Mouse (Mus musculus) midbrain, embryonic 14.5 days (tissue): ENCODE results near the gene Isy1. TPM values are rescaled to one million over a fixed set of nuclear protein-coding genes. Genes with fewer than 3 reads are reported as not detected.

Experiments
- ATAC-seq: fragments of 200-750 bp; cut with Nextera tagmentation; 2 replicates; pipeline ENCODE4 v1.8.0; 2017; ENCODE audit warnings: moderate number of reproducible peaks, moderate library complexity; ENCODE audit not compliant: low FRiP score, low TSS enrichment
- DNase-seq: peaks from one replicate; pipeline ENCODE4 v3.0.0-alpha.2; 2015
- H3K27ac ChIP-seq: fragments of 300-500 bp; sonication (generic); replicated peaks from 2 replicates; pipeline ENCODE4 v1.5.1; 2014; ENCODE audit warnings: mild to moderate bottlenecking, low read depth, low read length, moderate library complexity
- H3K27me3 ChIP-seq: fragments of 300-500 bp; sonication (generic); 2 replicates; pipeline ENCODE4 v1.6.1; 2014; ENCODE audit warnings: low read length, control low read depth, mixed read lengths; ENCODE audit not compliant: control insufficient read depth, insufficient read depth
- H3K36me3 ChIP-seq: fragments of 300-500 bp; sonication (generic); 2 replicates; pipeline ENCODE4 v1.6.1; 2014; ENCODE audit warnings: low read length, control low read depth; ENCODE audit not compliant: control insufficient read depth, insufficient read depth
- H3K4me1 ChIP-seq: fragments of 300-500 bp; sonication (generic); 2 replicates; pipeline ENCODE4 v1.6.1; 2014; ENCODE audit warnings: mild to moderate bottlenecking, antibody characterized with exemption, low read length, control low read depth; ENCODE audit not compliant: control insufficient read depth, insufficient read depth
- H3K4me2 ChIP-seq: fragments of 300-500 bp; sonication (generic); 2 replicates; pipeline ENCODE4 v1.6.1; 2014; ENCODE audit warnings: mild to moderate bottlenecking, low read length, moderate library complexity
- H3K4me3 ChIP-seq: fragments of 300-500 bp; sonication (generic); replicated peaks from 2 replicates; pipeline ENCODE4 v1.5.1; 2014; ENCODE audit warnings: low read depth, low read length
- H3K9ac ChIP-seq: fragments of 300-500 bp; sonication (generic); replicated peaks from 2 replicates; pipeline ENCODE4 v1.6.1; 2014; ENCODE audit warnings: mild to moderate bottlenecking, low read length, moderate library complexity
- H3K9me3 ChIP-seq: fragments of 300-500 bp; sonication (generic); 2 replicates; pipeline ENCODE4 v1.6.1; 2016; ENCODE audit warnings: low read length, control low read depth, mixed read lengths; ENCODE audit not compliant: control insufficient read depth
- WGBS: fragments of 180-500 bp; shearing (Covaris S2); extraction: QIAGEN DNeasy Blood & Tissue Kit; methylation state at CpG from one replicate; pipeline ENCODE4 v1.1.7; 2014; 5-methylcytosine and 5-hydroxymethylcytosine counted together
- polyA plus RNA-seq: library from polyadenylated mRNA; unstranded; fragments of >200 nt; fragmentation: Nextera tagmentation; extraction: Ambion mirVana; gene quantifications from 2 replicates; pipeline ENCODE4 v1.2.1, GENCODE M21; 2014

Gene Isy1
- polyA plus RNA-seq, 1 experiment from 2014 or later = 23.9 TPM

DNA sequence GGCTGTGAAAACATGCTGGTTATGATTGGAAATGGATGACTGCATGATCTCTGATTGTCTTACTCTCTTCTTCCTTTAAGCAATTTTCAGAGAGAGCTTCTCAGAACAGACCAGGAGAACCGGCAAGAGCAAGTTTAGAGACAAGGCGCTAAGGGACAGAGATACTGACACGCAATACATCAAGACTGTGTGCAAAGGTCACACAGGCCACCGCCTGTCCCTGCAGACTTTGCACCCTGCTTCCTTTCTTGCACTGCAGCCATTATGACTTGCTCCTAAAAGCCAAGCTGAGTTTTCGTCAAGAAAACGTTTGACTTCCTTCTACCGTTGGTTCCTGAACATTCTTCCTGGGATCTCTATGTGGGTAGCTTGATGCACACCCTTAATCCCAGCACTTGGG is 37.0 kb upstream of the Isy1 start:
- H3K27ac ChIP-seq = no peak overlapping the region
- no peaks in the 10 kb centered on the region for H3K36me3 ChIP-seq
- DNase-seq = no peak
- no peaks in the 10 kb centered on the region for H3K4me1 ChIP-seq
- ATAC-seq = no peak
- H3K9ac ChIP-seq = no peak overlapping the region
- WGBS = 91% methylated on average over 7 of the region's 7 CpGs
- H3K9me3 ChIP-seq = no peaks in the 10 kb centered on the region
- H3K4me3 ChIP-seq = no peak overlapping the region
- H3K4me2 ChIP-seq = no peak overlapping the region
- no peaks in the 10 kb centered on the region for H3K27me3 ChIP-seq

DNA sequence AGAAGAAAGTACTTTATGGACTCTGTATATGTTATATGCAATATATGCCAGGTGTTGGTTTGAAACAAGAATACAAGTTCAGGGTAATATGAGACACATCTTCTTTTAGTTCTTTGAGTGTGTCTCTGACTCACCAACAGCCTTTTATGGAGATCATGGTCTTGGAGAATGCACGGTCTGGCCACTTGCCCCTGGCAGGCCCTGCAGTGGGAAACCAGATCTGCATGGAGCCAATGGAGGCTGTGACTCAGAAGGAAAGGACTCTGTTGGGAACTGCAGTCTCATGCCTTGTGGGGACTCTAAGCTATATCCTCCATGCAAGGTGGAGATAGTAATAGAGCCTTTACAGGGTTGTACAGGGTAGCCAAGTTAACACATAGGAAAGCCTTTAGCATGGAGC is 36.5 kb upstream of the Isy1 start:
- no peak overlapping the region for H3K27ac ChIP-seq
- H3K36me3 ChIP-seq = no peaks in the 10 kb centered on the region
- H3K9me3 ChIP-seq = no peaks in the 10 kb centered on the region
- no peaks in the 10 kb centered on the region for H3K27me3 ChIP-seq
- WGBS = 82% methylated on average over 1 of the region's 1 CpGs
- DNase-seq = no peak
- H3K4me1 ChIP-seq = no peaks in the 10 kb centered on the region
- H3K4me2 ChIP-seq = no peak overlapping the region
- no peak for ATAC-seq
- H3K9ac ChIP-seq = no peak overlapping the region
- H3K4me3 ChIP-seq = no peak overlapping the region

GRCm38 (mm10) chr6:87873963-87874362 is 35.4 kb upstream of the Isy1 start:
- Histone ChIP-seq H3K9me3 (no peaks in the 10 kb centered on the region), H3K4me1 (no peaks in the 10 kb centered on the region), H3K36me3 (no peaks in the 10 kb centered on the region), H3K9ac (no peak overlapping the region), H3K27ac (no peak overlapping the region), H3K4me3 (no peak overlapping the region), H3K27me3 (no peaks in the 10 kb centered on the region), H3K4me2 (no peak overlapping the region)
- ATAC-seq = no peak
- no peak for DNase-seq
- WGBS = 90% methylated on average over 2 of the region's 2 CpGs

- DNase-seq (no peak), ATAC-seq (no peak)
- Histone ChIP-seq H3K4me2 (no peak overlapping the region), H3K27ac (no peak overlapping the region), H3K27me3 (no peaks in the 10 kb centered on the region), H3K4me1 (no peaks in the 10 kb centered on the region), H3K36me3 (no peaks in the 10 kb centered on the region), H3K9me3 (no peaks in the 10 kb centered on the region), H3K9ac (no peak overlapping the region), H3K4me3 (no peak overlapping the region)
- 47% methylated on average over 1 of the region's 1 CpGs for WGBS
These were observed 34.5 kb upstream of the Isy1 start for GRCm38 (mm10) chr6:87873104-87873503.

GRCm38 (mm10) chr6:87871240-87871639 is 32.6 kb upstream of the Isy1 start:
- H3K27me3 ChIP-seq = no peaks in the 10 kb centered on the region
- ATAC-seq = no peak
- H3K9ac ChIP-seq = no peak overlapping the region
- no peak overlapping the region for H3K27ac ChIP-seq
- H3K4me1 ChIP-seq = no peaks in the 10 kb centered on the region
- H3K9me3 ChIP-seq = no peaks in the 10 kb centered on the region
- DNase-seq = no peak
- no peaks in the 10 kb centered on the region for H3K36me3 ChIP-seq
- WGBS = 86% methylated on average over 7 of the region's 7 CpGs
- no peak overlapping the region for H3K4me3 ChIP-seq
- no peak overlapping the region for H3K4me2 ChIP-seq

DNA sequence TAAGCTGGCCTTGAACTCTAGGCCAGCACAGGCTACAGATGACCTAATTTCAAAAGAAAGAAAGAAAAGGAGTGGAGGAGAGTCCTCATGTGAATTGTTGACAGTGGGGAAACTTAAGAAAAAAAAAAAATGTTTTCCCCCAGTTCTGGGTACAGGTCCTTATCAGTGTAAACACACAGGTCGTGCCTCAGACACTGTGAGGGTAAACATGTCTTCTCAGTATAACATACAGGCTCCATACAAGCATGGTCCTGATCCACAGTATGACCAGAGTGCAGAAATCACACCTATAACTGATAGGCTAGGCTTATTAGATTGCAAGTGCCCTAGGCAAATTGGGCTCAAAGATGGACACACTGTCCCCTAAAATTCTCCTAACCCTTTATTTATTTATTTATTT is 31.8 kb upstream of the Isy1 start:
- 70% methylated on average over 1 of the region's 1 CpGs for WGBS
- Histone ChIP-seq H3K27me3 (no peaks in the 10 kb centered on the region), H3K9me3 (no peaks in the 10 kb centered on the region), H3K36me3 (no peaks in the 10 kb centered on the region), H3K9ac (no peak overlapping the region), H3K4me1 (no peaks in the 10 kb centered on the region), H3K4me2 (no peak overlapping the region), H3K4me3 (no peak overlapping the region), H3K27ac (no peak overlapping the region)
- ATAC-seq (no peak), DNase-seq (no peak)

DNA sequence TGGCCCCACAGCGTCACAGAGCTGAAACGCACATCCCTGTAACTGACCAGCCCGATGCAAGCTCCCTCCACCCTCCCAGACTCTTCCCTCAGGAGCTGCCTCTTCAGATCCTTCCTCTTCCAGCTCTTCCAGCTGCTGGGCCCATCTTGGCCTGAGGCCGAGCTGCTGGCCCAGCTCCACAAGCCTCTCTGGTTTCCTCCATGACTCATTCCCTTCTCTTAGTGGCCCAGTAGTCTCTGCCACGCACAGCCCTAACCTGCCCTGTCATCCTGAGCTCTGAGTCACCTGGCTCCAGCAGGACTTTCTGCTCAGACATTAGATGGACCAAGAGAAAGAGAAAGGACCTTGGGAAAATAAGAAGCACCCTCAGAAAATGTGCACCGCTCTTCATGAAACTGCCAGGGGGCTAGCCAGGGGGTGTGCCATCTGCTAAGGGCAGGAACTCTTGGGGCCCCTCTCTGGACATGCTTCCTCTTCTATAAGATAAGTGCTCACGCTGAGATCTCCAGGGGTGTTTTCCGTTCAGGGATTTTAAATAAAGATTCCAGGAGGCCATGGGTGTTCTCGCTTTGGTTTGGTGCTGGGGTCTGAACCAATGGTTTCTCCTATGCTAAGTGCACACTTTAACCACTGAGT is 30.4 kb upstream of the Isy1 start:
- no peak overlapping the region for H3K27ac ChIP-seq
- no peaks in the 10 kb centered on the region for H3K27me3 ChIP-seq
- no peaks in the 10 kb centered on the region for H3K4me1 ChIP-seq
- no peak overlapping the region for H3K4me2 ChIP-seq
- H3K4me3 ChIP-seq = no peak overlapping the region
- DNase-seq = no peak
- no peaks in the 10 kb centered on the region for H3K9me3 ChIP-seq
- no peak overlapping the region for H3K9ac ChIP-seq
- ATAC-seq = no peak
- H3K36me3 ChIP-seq = no peaks in the 10 kb centered on the region
- WGBS = 79% methylated on average over 9 of the region's 9 CpGs

DNA sequence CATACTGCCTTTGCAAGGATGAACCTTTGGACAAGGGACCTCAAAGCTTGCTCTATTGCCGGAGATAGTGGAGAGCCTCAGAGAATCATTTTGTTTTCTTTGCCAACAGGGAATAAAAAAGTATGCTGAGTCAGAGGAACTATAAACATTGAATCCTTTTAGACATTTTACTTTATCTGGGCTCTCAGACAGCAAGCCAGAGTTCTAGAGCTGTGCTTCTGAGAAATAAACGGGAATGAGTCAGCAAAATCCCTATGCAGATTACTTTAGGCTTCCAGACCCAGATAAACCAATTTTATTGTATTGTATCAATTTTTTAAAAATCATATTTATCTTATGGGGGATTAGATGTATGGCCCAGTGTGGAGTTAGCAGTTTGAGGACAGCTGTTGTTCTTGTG is 28.7 kb upstream of the Isy1 start:
- Histone ChIP-seq H3K4me1 (no peaks in the 10 kb centered on the region), H3K9ac (no peak overlapping the region), H3K27me3 (no peaks in the 10 kb centered on the region), H3K36me3 (no peaks in the 10 kb centered on the region), H3K4me3 (no peak overlapping the region), H3K9me3 (no peaks in the 10 kb centered on the region), H3K4me2 (no peak overlapping the region), H3K27ac (no peak overlapping the region)
- no peak for DNase-seq
- no peak for ATAC-seq
- 82% methylated on average over 2 of the region's 2 CpGs for WGBS

DNA sequence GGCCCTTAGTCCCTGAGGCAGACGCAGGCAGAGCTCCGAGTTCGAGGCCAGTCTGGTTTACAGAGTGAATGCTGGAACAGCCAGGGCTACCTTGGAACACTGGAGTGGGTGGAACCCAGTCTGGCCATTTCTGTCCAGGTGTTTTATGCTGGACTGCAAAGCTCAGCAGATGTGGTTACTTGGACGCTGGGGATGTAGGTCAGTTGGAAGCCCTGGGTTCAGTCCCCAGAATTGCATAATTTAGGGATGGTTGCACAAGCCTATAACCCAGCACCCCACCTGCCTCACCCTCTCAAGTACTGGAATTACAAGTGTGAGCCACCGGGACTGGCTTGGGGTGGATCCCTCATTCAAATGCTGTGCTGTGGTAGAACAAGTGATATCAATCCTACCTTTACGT is 27.6 kb upstream of the Isy1 start:
- Histone ChIP-seq H3K27ac (no peak overlapping the region), H3K4me1 (no peaks in the 10 kb centered on the region), H3K27me3 (no peaks in the 10 kb centered on the region), H3K9me3 (no peaks in the 10 kb centered on the region), H3K36me3 (no peaks in the 10 kb centered on the region), H3K4me2 (no peak overlapping the region), H3K9ac (no peak overlapping the region), H3K4me3 (no peak overlapping the region)
- DNase-seq (no peak), ATAC-seq (no peak)
- 87% methylated on average over 6 of the region's 6 CpGs for WGBS
